Mouse (Mus musculus): ENCODE measurements around the gene Lmf1. TPM values are rescaled to one million over a fixed set of nuclear protein-coding genes. Genes with fewer than 3 reads are reported as not detected.

The Lmf1 gene
- polyA plus RNA-seq, 1 experiment from 2014 or later: 31.3 TPM

- H3K27ac ChIP-seq (ENCODE audit: low read depth): peak overlapping the region; percentile 51; the same call in 1 of the 2 replicates
- H3K4me1 ChIP-seq (replicated peaks; ENCODE audit: control insufficient read depth, insufficient read depth, low read length): peaks cover 6% of the 10 kb centered on the region; the same call in 1 of the 2 replicates
- H3K9me3 ChIP-seq (ENCODE audit: control insufficient read depth, low read length): no peaks in the 10 kb centered on the region
- H3K4me3 ChIP-seq (ENCODE audit: low read depth, low read length): no peak overlapping the region
- 25% methylated on average over 6 of the region's 6 CpGs for WGBS
- DNase-seq (ENCODE audit: low spot score) (no peak), ATAC-seq (replicated peaks; ENCODE audit: low FRiP score, low TSS enrichment, low read depth) (peak; percentile 10; the same call in 1 of the 2 replicates)
- no peak overlapping the region for H3K9ac ChIP-seq (ENCODE audit: low read length)
- H3K36me3 ChIP-seq (ENCODE audit: control insufficient read depth, insufficient read depth, low read length): no peaks in the 10 kb centered on the region
- peaks cover 17% of the 10 kb centered on the region for H3K27me3 ChIP-seq (replicated peaks; ENCODE audit: control insufficient read depth, insufficient read depth, low read length)
- H3K4me2 ChIP-seq (ENCODE audit: low read length): peak overlapping the region; percentile 11; the same call in 1 of the 2 replicates
Measured at GRCm38 (mm10) chr17:25565244-25565643, 13.6 kb upstream of the Lmf1 start.

- no peak overlapping the region for H3K4me3 ChIP-seq (ENCODE audit: low read depth, low read length)
- no peak for DNase-seq (ENCODE audit: low spot score)
- ATAC-seq (replicated peaks; ENCODE audit: low FRiP score, low TSS enrichment, low read depth): no peak
- no peaks in the 10 kb centered on the region for H3K9me3 ChIP-seq (ENCODE audit: control insufficient read depth, low read length)
- H3K27ac ChIP-seq (ENCODE audit: low read depth): peak overlapping the region; percentile 51; the same call in 1 of the 2 replicates
- 75% methylated on average over 17 of the region's 17 CpGs for WGBS
- peaks cover 18% of the 10 kb centered on the region for H3K27me3 ChIP-seq (replicated peaks; ENCODE audit: control insufficient read depth, insufficient read depth, low read length)
- H3K9ac ChIP-seq (ENCODE audit: low read length): no peak overlapping the region
- no peaks in the 10 kb centered on the region for H3K36me3 ChIP-seq (ENCODE audit: control insufficient read depth, insufficient read depth, low read length)
- peaks cover 6% of the 10 kb centered on the region; the same call in 1 of the 2 replicates for H3K4me1 ChIP-seq (replicated peaks; ENCODE audit: control insufficient read depth, insufficient read depth, low read length)
- H3K4me2 ChIP-seq (ENCODE audit: low read length): no peak overlapping the region
Measured at GRCm38 (mm10) chr17:25565860-25566600, 12.9 kb upstream of the Lmf1 start.

GRCm38 (mm10) chr17:25567261-25567660 lies 11.6 kb upstream of the Lmf1 start:
- Histone ChIP-seq H3K36me3 (ENCODE audit: control insufficient read depth, insufficient read depth, low read length) (no peaks in the 10 kb centered on the region), H3K4me2 (ENCODE audit: low read length) (peak overlapping the region; percentile 20; the same call in 1 of the 2 replicates), H3K27me3 (replicated peaks; ENCODE audit: control insufficient read depth, insufficient read depth, low read length) (peaks cover 18% of the 10 kb centered on the region), H3K9ac (ENCODE audit: low read length) (no peak overlapping the region), H3K27ac (ENCODE audit: low read depth) (no peak overlapping the region), H3K4me3 (ENCODE audit: low read depth, low read length) (no peak overlapping the region), H3K9me3 (ENCODE audit: control insufficient read depth, low read length) (no peaks in the 10 kb centered on the region), H3K4me1 (replicated peaks; ENCODE audit: control insufficient read depth, insufficient read depth, low read length) (peaks cover 6% of the 10 kb centered on the region)
- ATAC-seq (replicated peaks; ENCODE audit: low FRiP score, low TSS enrichment, low read depth) (no peak), DNase-seq (ENCODE audit: low spot score) (no peak)
- 77% methylated on average over 12 of the region's 13 CpGs for WGBS

- Histone ChIP-seq H3K27me3 (replicated peaks; ENCODE audit: control insufficient read depth, insufficient read depth, low read length) (peaks cover 18% of the 10 kb centered on the region), H3K9ac (ENCODE audit: low read length) (no peak overlapping the region), H3K9me3 (ENCODE audit: control insufficient read depth, low read length) (no peaks in the 10 kb centered on the region), H3K36me3 (ENCODE audit: control insufficient read depth, insufficient read depth, low read length) (no peaks in the 10 kb centered on the region), H3K4me3 (ENCODE audit: low read depth, low read length) (no peak overlapping the region), H3K4me1 (replicated peaks; ENCODE audit: control insufficient read depth, insufficient read depth, low read length) (peaks cover 6% of the 10 kb centered on the region), H3K4me2 (ENCODE audit: low read length) (peak overlapping the region; percentile 20; the same call in 1 of the 2 replicates), H3K27ac (ENCODE audit: low read depth) (no peak overlapping the region)
- WGBS: 30% methylated on average over 14 of the region's 14 CpGs
- no peak for ATAC-seq (replicated peaks; ENCODE audit: low FRiP score, low TSS enrichment, low read depth)
- DNase-seq (ENCODE audit: low spot score): peak; percentile 84
Measured at GRCm38 (mm10) chr17:25567745-25568144, 11.1 kb upstream of the Lmf1 start.

- Histone ChIP-seq H3K27me3 (replicated peaks; ENCODE audit: control insufficient read depth, insufficient read depth, low read length) (peaks cover 18% of the 10 kb centered on the region), H3K27ac (ENCODE audit: low read depth) (no peak overlapping the region), H3K4me3 (ENCODE audit: low read depth, low read length) (peak overlapping the region; percentile 23), H3K36me3 (ENCODE audit: control insufficient read depth, insufficient read depth, low read length) (no peaks in the 10 kb centered on the region), H3K9ac (ENCODE audit: low read length) (no peak overlapping the region), H3K4me2 (ENCODE audit: low read length) (no peak overlapping the region), H3K4me1 (replicated peaks; ENCODE audit: control insufficient read depth, insufficient read depth, low read length) (peaks cover 6% of the 10 kb centered on the region), H3K9me3 (ENCODE audit: control insufficient read depth, low read length) (no peaks in the 10 kb centered on the region)
- DNase-seq (ENCODE audit: low spot score) (no peak), ATAC-seq (replicated peaks; ENCODE audit: low FRiP score, low TSS enrichment, low read depth) (no peak)
- WGBS: 54% methylated on average over 10 of the region's 10 CpGs
Measured at GRCm38 (mm10) chr17:25568206-25568605, 10.7 kb upstream of the Lmf1 start.

- Histone ChIP-seq H3K9ac (ENCODE audit: low read length) (no peak overlapping the region), H3K27ac (ENCODE audit: low read depth) (no peak overlapping the region), H3K36me3 (ENCODE audit: control insufficient read depth, insufficient read depth, low read length) (no peaks in the 10 kb centered on the region), H3K4me1 (replicated peaks; ENCODE audit: control insufficient read depth, insufficient read depth, low read length) (peaks cover 6% of the 10 kb centered on the region), H3K27me3 (replicated peaks; ENCODE audit: control insufficient read depth, insufficient read depth, low read length) (peaks cover 18% of the 10 kb centered on the region), H3K9me3 (ENCODE audit: control insufficient read depth, low read length) (no peaks in the 10 kb centered on the region), H3K4me2 (ENCODE audit: low read length) (0 out of 2 replicates have a peak overlapping the region, but pooled peaks have one; percentile 5), H3K4me3 (ENCODE audit: low read depth, low read length) (peak overlapping the region; percentile 23)
- WGBS: 73% methylated on average over 11 of the region's 11 CpGs
- ATAC-seq (replicated peaks; ENCODE audit: low FRiP score, low TSS enrichment, low read depth) (no peak), DNase-seq (ENCODE audit: low spot score) (no peak)
Measured at GRCm38 (mm10) chr17:25568880-25569279, 10.0 kb upstream of the Lmf1 start.

GRCm38 (mm10) chr17:25569833-25570647 lies 8.8 kb upstream of the Lmf1 start:
- Histone ChIP-seq H3K9me3 (ENCODE audit: control insufficient read depth, low read length) (no peaks in the 10 kb centered on the region), H3K4me1 (replicated peaks; ENCODE audit: control insufficient read depth, insufficient read depth, low read length) (no peaks in the 10 kb centered on the region; the same call in none of the 2 replicates), H3K27ac (ENCODE audit: low read depth) (no peak overlapping the region), H3K36me3 (ENCODE audit: control insufficient read depth, insufficient read depth, low read length) (no peaks in the 10 kb centered on the region), H3K4me2 (ENCODE audit: low read length) (peak overlapping the region; percentile 99), H3K4me3 (ENCODE audit: low read depth, low read length) (peak overlapping the region; percentile 53), H3K9ac (ENCODE audit: low read length) (peak overlapping the region; percentile 37), H3K27me3 (replicated peaks; ENCODE audit: control insufficient read depth, insufficient read depth, low read length) (peaks cover 18% of the 10 kb centered on the region)
- ATAC-seq (replicated peaks; ENCODE audit: low FRiP score, low TSS enrichment, low read depth): peak; percentile 30; the same call in 1 of the 2 replicates
- no peak for DNase-seq (ENCODE audit: low spot score)
- WGBS: 4% methylated on average over 54 of the region's 54 CpGs

GRCm38 (mm10) chr17:25570648-25571452 lies 8.0 kb upstream of the Lmf1 start, which contains the start of gene Sox8:
Sox8 (minus strand) TSS chr17:25570686.
- peak; percentile 89 for DNase-seq (ENCODE audit: low spot score)
- no peak within 1 kb of the TSS for H3K27ac ChIP-seq (ENCODE audit: low read depth)
- H3K36me3 ChIP-seq (ENCODE audit: control insufficient read depth, insufficient read depth, low read length): no peaks in the 10 kb centered on the region
- peak within 1 kb of the TSS; percentile 53 for H3K4me3 ChIP-seq (ENCODE audit: low read depth, low read length)
- H3K27me3 ChIP-seq (replicated peaks; ENCODE audit: control insufficient read depth, insufficient read depth, low read length): peaks cover 18% of the 10 kb centered on the region
- no peaks in the 10 kb centered on the region for H3K9me3 ChIP-seq (ENCODE audit: control insufficient read depth, low read length)
- H3K4me1 ChIP-seq (replicated peaks; ENCODE audit: control insufficient read depth, insufficient read depth, low read length): no peaks in the 10 kb centered on the region; the same call in none of the 2 replicates
- under 1% methylated on average over 60 of the region's 61 CpGs for WGBS
- peak within 1 kb of the TSS; percentile 99 for H3K4me2 ChIP-seq (ENCODE audit: low read length)
- ATAC-seq (replicated peaks; ENCODE audit: low FRiP score, low TSS enrichment, low read depth): peak; percentile 87
- H3K9ac ChIP-seq (ENCODE audit: low read length): peak within 1 kb of the TSS; percentile 37
